Mouse (Mus musculus): ENCODE results near the gene Arl2bp.

Gene Arl2bp

DNA sequence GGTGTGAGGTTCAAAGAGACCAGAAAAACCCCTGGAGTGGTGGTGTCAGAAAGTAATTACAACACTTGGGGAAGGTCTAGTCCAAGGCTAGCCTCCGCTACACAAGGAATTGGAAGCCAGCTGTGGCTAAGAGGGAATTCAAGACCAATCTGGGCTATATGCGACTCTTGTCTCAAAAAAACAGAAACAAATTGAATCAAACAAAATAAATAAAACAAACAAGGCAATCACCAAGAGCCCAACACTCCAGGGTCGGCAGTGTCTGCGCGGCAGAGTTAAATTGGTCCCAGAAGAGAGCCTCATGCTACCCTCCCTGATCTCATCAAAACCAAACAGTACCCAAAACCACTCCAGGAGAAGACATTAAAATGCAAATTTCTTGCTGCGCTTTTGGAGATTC, 28.3 kb downstream of the Arl2bp start:
- ATAC-seq (ENCODE audit: insufficient number of reproducible peaks, low FRiP score, low TSS enrichment): no peak

- no peak for ATAC-seq (ENCODE audit: insufficient number of reproducible peaks, low FRiP score, low TSS enrichment)
Measured at GRCm38 (mm10) chr8:94695341-94695993, 29.1 kb downstream of the Arl2bp start.

DNA sequence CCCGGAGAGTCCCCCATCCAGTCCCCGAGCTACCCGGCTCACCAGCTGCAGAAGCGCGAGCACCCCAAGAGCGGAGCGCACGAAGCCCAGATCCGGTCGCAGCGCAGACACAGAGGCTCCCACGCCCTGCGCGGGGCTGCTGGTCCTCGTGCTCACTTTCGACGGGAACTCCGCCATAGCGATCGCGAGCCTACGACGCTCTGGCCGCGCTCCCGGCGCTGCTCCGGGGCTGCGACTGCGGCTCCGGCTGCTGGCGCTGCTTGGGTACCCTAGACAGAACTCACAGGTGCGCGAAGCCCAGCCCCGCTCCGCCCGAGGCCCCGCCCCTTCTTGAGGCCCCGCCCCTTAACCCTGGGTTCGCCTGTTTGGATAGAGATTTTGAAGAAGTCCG, 29.6 kb downstream of the Arl2bp start, which contains the start of gene Pllp:
Pllp (minus strand) TSS at position 285 of the 391 bp plus-strand sequence.
- no peak for ATAC-seq (ENCODE audit: insufficient number of reproducible peaks, low FRiP score, low TSS enrichment)

GRCm38 (mm10) chr8:94696566-94696965, 30.2 kb downstream of the Arl2bp start:
- no peak for ATAC-seq (ENCODE audit: insufficient number of reproducible peaks, low FRiP score, low TSS enrichment)

GRCm38 (mm10) chr8:94697956-94698355, 31.6 kb downstream of the Arl2bp start:
- ATAC-seq (ENCODE audit: insufficient number of reproducible peaks, low FRiP score, low TSS enrichment): no peak

DNA sequence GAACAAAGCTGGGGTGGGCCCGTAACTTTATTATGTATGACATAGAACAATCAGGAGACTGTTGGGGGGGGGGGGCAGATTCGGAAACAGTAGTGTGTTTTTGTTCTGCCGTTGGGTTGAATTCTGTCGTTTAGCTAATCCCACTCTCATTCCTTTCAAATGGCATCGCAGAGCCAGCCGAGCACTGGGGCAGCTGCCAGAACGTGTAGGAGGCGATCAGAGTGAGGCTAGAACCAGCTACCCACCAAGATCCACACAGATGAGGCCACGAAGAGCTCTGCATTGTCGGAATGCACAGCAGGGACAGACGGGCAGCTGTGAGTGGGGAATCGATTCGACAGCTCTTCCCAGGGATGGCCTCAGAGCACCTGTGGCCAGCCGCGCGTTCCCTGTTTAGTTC, 33.0 kb downstream of the Arl2bp start:
- ATAC-seq (ENCODE audit: insufficient number of reproducible peaks, low FRiP score, low TSS enrichment): no peak

- ATAC-seq (ENCODE audit: insufficient number of reproducible peaks, low FRiP score, low TSS enrichment): no peak
Measured at GRCm38 (mm10) chr8:94700421-94700935, 34.1 kb downstream of the Arl2bp start.

DNA sequence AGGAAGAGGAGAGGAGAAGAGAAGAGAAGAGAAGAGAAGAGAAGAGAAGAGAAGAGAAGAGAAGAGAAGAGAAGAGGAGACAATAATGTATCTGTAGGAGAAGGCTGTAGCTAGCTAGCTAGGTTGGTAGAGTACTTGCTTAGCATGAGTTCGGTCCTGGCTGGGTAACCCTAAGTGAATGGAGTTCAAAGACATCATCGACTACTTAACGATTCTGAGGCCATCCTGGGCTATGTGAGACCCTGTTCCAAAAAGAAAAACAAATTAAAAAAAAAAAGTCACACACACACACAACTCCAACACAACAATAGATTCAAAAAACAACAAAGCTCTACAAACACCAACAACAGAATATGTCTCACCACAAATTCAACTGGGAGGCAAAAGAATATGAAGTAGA, 35.8 kb downstream of the Arl2bp start:
- no peak for ATAC-seq (ENCODE audit: insufficient number of reproducible peaks, low FRiP score, low TSS enrichment)

DNA sequence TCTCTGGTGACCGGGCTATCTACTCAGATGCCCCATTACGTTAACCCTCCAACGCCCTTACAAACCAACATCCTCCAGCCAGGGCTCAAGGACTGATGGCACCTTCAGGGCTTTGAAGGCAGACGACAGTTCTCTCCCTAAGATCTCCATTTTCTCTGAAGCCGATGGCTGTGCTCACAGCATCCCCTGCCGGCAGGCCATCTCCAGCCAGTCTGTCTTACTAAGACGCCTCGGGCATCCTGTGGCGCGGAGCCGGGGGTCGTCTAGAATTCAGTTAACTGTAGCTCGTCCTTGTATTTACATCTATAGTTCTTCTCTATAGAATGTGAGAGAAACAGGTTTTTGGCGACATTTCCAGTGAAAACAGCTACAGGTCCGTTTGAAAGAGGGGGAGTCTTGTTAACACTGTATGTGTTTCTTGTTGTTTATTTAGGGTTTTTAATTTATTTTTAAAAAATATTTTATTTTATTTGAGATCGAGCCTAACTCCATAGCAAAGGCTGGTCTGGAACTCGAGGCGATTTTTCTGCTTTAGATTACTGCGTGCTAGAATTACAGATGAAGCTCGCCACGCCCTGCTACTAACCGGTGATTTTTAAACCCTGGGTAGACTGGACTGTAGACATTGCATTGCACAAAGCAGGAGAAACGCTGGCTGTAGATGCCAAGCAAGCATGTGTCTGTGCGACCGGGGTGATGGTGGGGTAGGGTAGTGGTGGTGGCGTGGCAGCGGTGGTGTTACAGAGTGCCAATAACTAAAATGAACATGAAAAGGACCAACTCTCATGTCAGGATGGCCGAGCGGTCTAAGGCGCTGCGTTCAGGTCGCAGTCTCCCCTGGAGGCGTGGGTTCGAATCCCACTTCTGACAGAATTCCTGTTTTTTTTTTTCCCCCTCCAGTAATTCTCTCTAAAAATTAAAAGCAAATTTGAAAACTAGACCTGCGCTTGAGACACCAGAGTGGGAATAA, 36.7 kb downstream of the Arl2bp start:
- ATAC-seq (ENCODE audit: insufficient number of reproducible peaks, low FRiP score, low TSS enrichment): peak; percentile 33; the same call in 1 of the 2 replicates

GRCm38 (mm10) chr8:94703972-94704668, 37.7 kb downstream of the Arl2bp start:
- ATAC-seq (ENCODE audit: insufficient number of reproducible peaks, low FRiP score, low TSS enrichment): peak; percentile 79

GRCm38 (mm10) chr8:94704669-94704984, 38.2 kb downstream of the Arl2bp start:
- no peak for ATAC-seq (ENCODE audit: insufficient number of reproducible peaks, low FRiP score, low TSS enrichment)

DNA sequence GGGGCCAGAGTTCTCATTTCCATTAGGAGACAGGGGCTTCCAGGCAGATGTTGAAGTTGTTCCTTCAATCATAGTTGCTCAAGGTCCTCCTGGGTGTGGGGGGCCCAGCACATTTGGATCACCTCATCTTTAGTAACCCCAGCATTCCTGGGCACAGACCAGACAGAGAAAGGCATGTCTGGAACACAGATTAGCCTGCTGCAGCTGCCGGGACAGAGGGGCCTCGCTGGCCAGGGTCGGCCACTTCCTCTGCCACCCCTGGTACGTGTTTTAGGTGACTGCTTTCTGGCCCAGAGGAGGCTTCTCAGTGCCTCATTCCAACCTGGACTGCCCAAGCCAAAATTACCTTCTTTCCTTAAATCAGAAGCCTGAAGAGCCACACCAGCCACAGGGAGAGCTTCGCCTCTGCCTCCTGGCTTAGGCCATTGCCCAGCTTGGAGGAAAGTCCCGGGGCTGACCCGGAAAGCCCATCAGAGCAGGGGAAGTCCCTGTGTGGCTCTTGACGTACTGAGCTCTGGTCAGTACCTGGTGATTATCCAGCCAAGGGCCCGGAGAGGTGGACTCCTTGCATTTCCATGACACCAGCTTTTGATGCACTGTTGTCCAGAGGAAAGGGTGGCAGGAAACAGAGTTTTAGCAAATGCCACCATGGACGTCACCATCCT, 39.3 kb downstream of the Arl2bp start:
- no peak for ATAC-seq (ENCODE audit: insufficient number of reproducible peaks, low FRiP score, low TSS enrichment)

- ATAC-seq (ENCODE audit: insufficient number of reproducible peaks, low FRiP score, low TSS enrichment): no peak
Measured at GRCm38 (mm10) chr8:94706732-94707395, 40.5 kb downstream of the Arl2bp start.

GRCm38 (mm10) chr8:94710336-94710735, 43.9 kb downstream of the Arl2bp start:
- ATAC-seq (ENCODE audit: insufficient number of reproducible peaks, low FRiP score, low TSS enrichment): no peak

DNA sequence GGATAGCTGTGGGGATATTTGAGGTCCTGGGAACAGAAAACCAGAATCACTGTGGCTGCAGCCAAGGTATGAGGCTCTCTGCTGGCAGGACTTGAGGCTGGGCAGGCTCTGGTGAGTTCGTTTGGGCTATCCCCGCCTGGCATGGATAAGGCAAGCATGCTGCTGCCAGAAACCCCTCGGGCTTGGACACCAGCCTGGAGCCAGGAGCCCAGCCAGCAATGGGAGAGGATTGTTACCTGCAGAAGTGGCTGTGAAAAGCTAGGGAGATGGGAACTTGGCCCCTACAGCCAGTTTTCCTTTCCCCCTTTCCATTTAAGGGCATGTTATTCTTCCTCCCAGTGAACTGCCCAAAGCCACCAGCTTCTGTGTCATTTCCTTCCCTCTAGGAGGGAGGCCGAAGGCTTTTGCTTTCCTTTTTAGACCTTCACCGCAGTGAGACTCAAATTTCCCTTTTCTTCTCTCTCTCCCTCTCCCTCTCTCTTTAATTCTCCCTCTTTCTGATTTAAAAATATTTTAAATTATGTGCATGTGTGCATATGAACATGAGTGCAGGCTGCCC, 44.8 kb downstream of the Arl2bp start:
- no peak; the same call in 1 of the 2 replicates for ATAC-seq (ENCODE audit: insufficient number of reproducible peaks, low FRiP score, low TSS enrichment)

DNA sequence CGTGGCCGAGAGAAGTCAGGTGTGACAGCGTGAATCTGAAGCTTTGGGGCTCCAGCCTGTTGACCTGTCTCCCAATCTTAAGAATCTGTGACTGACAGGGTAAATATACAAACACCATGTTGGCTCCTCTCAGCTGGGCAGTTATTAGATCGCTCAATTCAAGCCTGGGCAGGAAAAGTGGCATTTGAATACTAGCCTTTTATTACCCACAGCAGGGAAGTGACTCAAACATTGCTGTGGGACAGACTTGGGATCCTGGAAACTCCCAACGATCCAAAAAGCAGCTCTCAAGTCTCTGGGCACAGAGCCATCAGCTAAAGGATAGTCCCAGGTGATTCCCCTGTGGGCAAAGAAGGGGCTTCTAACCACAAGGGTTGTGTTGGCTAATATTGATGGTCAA, 48.2 kb downstream of the Arl2bp start:
- ATAC-seq (ENCODE audit: insufficient number of reproducible peaks, low FRiP score, low TSS enrichment): no peak

DNA sequence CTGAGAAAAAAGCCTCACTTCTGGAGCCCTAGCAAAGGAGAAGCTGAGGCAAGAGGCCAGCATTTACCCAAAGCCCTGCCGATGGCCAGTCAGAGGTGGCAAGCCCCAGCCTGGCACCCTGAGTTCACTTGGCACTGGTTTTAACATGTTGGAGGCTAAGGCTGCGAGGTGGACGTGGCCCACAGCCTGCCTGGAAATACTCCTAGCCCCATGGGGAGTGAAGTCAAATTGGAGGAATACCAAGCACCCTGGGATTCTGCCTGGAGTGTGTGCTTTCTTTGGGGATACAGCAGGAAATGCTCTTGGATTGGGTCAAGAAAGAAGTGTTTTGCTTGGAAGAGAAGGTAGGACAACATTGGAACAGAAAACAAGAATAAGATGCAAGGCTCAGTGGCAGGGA, 49.5 kb downstream of the Arl2bp start:
- no peak for ATAC-seq (ENCODE audit: insufficient number of reproducible peaks, low FRiP score, low TSS enrichment)

GRCm38 (mm10) chr8:94716841-94717240, 50.4 kb downstream of the Arl2bp start:
- no peak for ATAC-seq (ENCODE audit: insufficient number of reproducible peaks, low FRiP score, low TSS enrichment)
